Mouse (Mus musculus) intestine, embryonic 15.5 days (tissue): ENCODE measurements around the gene Cfap46. TPM values are rescaled to one million over a fixed set of nuclear protein-coding genes. Genes with fewer than 3 reads are reported as not detected.

Experiments
- ATAC-seq: fragments of 200-750 bp; cut with Nextera tagmentation; 2 replicates; pipeline ENCODE4 v1.8.0; 2017; ENCODE audit warnings: moderate TSS enrichment, moderate library complexity
- H3K27ac ChIP-seq: fragments of 300-500 bp; sonication (generic); 2 replicates; pipeline ENCODE4 v1.5.1; 2015; ENCODE audit warnings: mild to moderate bottlenecking, inconsistent platforms
- H3K27me3 ChIP-seq: fragments of 300-500 bp; sonication (generic); replicated peaks from 2 replicates; pipeline ENCODE4 v1.6.1; 2015; ENCODE audit warnings: inconsistent platforms
- H3K36me3 ChIP-seq: fragments of 300-500 bp; sonication (generic); 2 replicates; pipeline ENCODE4 v1.6.1; 2015; ENCODE audit warnings: inconsistent platforms
- H3K4me1 ChIP-seq: fragments of 300-500 bp; sonication (generic); replicated peaks from 2 replicates; pipeline ENCODE4 v1.6.1; 2015; ENCODE audit warnings: inconsistent platforms
- H3K4me2 ChIP-seq: fragments of 300-500 bp; sonication (generic); replicated peaks from 2 replicates; pipeline ENCODE4 v1.6.1; 2015; ENCODE audit warnings: mild to moderate bottlenecking, inconsistent platforms
- H3K4me3 ChIP-seq: fragments of 300-500 bp; sonication (generic); replicated peaks from 2 replicates; pipeline ENCODE4 v1.5.1; 2015; ENCODE audit warnings: inconsistent platforms
- H3K9ac ChIP-seq: fragments of 300-500 bp; sonication (generic); 2 replicates; pipeline ENCODE4 v1.6.1; 2015; ENCODE audit warnings: inconsistent platforms
- H3K9me3 ChIP-seq: fragments of 300-500 bp; sonication (generic); 2 replicates; pipeline ENCODE4 v1.6.1; 2016; ENCODE audit warnings: inconsistent platforms
- WGBS: fragments of 180-500 bp; shearing (Covaris S2); methylation state at CpG from one replicate; pipeline ENCODE4 v1.1.7; 2015; 5-methylcytosine and 5-hydroxymethylcytosine counted together
- polyA plus RNA-seq: library from polyadenylated mRNA; unstranded; fragments of >200 nt; fragmentation: Nextera tagmentation; extraction: Ambion mirVana; gene quantifications from 2 replicates; pipeline ENCODE4 v1.2.1, GENCODE M21; 2015

Gene Cfap46
- polyA plus RNA-seq, 1 experiment from 2014 or later = 0.31 TPM

GRCm38 (mm10) chr7:139648107-139648824, 35.4 kb downstream of the Cfap46 start:
- peak; percentile 20; the same call in 1 of the 2 replicates for ATAC-seq
- Histone ChIP-seq H3K9ac (no peak overlapping the region), H3K27ac (no peak overlapping the region), H3K4me2 (no peak overlapping the region), H3K36me3 (no peaks in the 10 kb centered on the region), H3K27me3 (no peaks in the 10 kb centered on the region), H3K4me1 (no peaks in the 10 kb centered on the region), H3K9me3 (no peaks in the 10 kb centered on the region), H3K4me3 (no peak overlapping the region)
- WGBS = 42% methylated on average over 10 of the region's 10 CpGs

- Histone ChIP-seq H3K9me3 (no peaks in the 10 kb centered on the region), H3K27ac (no peak overlapping the region), H3K4me2 (no peak overlapping the region), H3K4me1 (no peaks in the 10 kb centered on the region), H3K36me3 (no peaks in the 10 kb centered on the region), H3K4me3 (no peak overlapping the region), H3K9ac (no peak overlapping the region), H3K27me3 (no peaks in the 10 kb centered on the region)
- WGBS = 34% methylated on average over 2 of the region's 2 CpGs
- no peak for ATAC-seq
These were observed 50.2 kb downstream of the Cfap46 start for GRCm38 (mm10) chr7:139633393-139633792.

- no peak overlapping the region for H3K4me3 ChIP-seq
- H3K4me1 ChIP-seq = no peaks in the 10 kb centered on the region
- H3K9ac ChIP-seq = no peak overlapping the region
- ATAC-seq = no peak
- H3K4me2 ChIP-seq = no peak overlapping the region
- H3K36me3 ChIP-seq = no peaks in the 10 kb centered on the region
- no peaks in the 10 kb centered on the region for H3K9me3 ChIP-seq
- no peaks in the 10 kb centered on the region for H3K27me3 ChIP-seq
- WGBS = 81% methylated on average over 9 of the region's 9 CpGs
- H3K27ac ChIP-seq = no peak overlapping the region
These were observed 58.5 kb downstream of the Cfap46 start for GRCm38 (mm10) chr7:139625156-139625555.

DNA sequence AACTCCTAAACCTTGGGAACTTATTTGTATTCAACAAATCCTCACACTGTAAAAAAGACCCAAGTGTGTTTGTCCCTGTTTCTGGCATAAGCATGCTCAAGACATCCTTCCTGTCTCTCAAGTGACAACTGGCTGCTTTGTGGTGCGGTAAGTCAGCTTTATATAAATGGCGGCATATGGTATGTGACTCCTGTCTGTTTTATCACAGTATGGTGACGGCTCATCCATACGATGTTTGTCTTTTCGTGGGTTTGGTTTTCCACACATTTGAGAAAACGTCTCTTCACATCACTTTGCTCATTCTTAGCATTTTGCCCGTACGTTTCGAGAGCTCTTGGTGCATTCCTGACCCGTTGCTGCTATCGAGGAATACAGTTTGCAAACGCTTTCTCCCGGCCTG, 61.0 kb downstream of the Cfap46 start:
- Histone ChIP-seq H3K9me3 (no peaks in the 10 kb centered on the region), H3K4me3 (no peak overlapping the region), H3K36me3 (no peaks in the 10 kb centered on the region), H3K9ac (no peak overlapping the region), H3K4me2 (no peak overlapping the region), H3K27ac (no peak overlapping the region), H3K27me3 (no peaks in the 10 kb centered on the region), H3K4me1 (no peaks in the 10 kb centered on the region)
- WGBS = 83% methylated on average over 13 of the region's 13 CpGs
- no peak for ATAC-seq

- Histone ChIP-seq H3K4me2 (no peak overlapping the region), H3K4me1 (no peaks in the 10 kb centered on the region), H3K9ac (no peak overlapping the region), H3K4me3 (no peak overlapping the region), H3K27ac (no peak overlapping the region), H3K36me3 (no peaks in the 10 kb centered on the region), H3K27me3 (peaks cover 3% of the 10 kb centered on the region; the same call in 1 of the 2 replicates), H3K9me3 (no peaks in the 10 kb centered on the region)
- peak; percentile 62; the same call in 1 of the 2 replicates for ATAC-seq
- WGBS = 57% methylated on average over 12 of the region's 12 CpGs
These were observed 67.5 kb downstream of the Cfap46 start for GRCm38 (mm10) chr7:139615767-139616766.

GRCm38 (mm10) chr7:139610328-139610727, 73.3 kb downstream of the Cfap46 start:
- ATAC-seq = no peak
- H3K9me3 ChIP-seq = no peaks in the 10 kb centered on the region
- no peak overlapping the region for H3K4me3 ChIP-seq
- no peak overlapping the region for H3K27ac ChIP-seq
- H3K9ac ChIP-seq = no peak overlapping the region
- no peaks in the 10 kb centered on the region for H3K4me1 ChIP-seq
- H3K4me2 ChIP-seq = no peak overlapping the region
- WGBS = 67% methylated on average over 2 of the region's 2 CpGs
- H3K36me3 ChIP-seq = no peaks in the 10 kb centered on the region
- no peaks in the 10 kb centered on the region for H3K27me3 ChIP-seq

DNA sequence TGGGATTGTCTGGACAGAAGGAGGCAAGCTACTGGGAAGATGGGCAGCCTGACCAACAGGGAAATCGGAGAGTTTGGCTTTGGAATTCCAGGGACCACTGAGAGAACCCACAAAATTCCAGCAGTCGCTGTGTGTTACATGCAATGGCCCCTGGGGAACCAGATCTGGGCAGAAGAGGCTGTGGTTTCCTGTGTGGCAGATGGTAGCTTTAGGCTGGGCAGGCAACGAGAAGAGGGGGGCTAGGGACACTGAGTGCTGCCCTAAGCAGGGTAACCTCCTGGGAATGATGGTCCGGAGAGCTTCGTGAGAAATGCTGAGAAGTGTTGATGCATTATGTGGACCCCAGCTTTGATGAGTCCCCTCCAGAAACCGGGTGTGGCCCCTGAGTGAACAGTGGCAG, 87.8 kb downstream of the Cfap46 start:
- no peaks in the 10 kb centered on the region for H3K9me3 ChIP-seq
- H3K4me3 ChIP-seq = no peak overlapping the region
- H3K27me3 ChIP-seq = 0 out of 2 replicates have a peak, but pooled peaks cover 5% of the 10 kb centered on the region
- H3K27ac ChIP-seq = no peak overlapping the region
- H3K4me2 ChIP-seq = no peak overlapping the region
- 66% methylated on average over 6 of the region's 6 CpGs for WGBS
- H3K36me3 ChIP-seq = no peaks in the 10 kb centered on the region
- no peak overlapping the region for H3K9ac ChIP-seq
- no peak for ATAC-seq
- no peaks in the 10 kb centered on the region for H3K4me1 ChIP-seq

DNA sequence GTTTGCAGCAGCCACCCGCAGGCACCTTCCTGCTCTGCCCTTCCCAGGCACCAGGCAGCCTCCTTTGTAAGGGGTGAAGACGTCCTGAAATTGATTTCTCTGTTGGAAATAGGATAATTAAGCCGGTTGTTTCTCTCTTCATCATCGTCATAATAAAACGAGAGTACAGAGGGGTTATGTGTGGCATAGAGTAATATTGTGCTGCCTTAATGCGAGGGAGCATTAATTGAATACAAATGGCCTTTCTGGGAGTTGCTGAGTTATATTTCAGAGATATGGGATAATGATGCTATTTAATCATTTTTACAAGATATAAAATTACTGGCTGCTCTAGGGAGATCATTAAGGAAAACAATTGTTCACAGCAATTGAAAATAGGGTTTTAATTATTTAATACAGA, 88.3 kb downstream of the Cfap46 start:
- no peak overlapping the region for H3K4me3 ChIP-seq
- H3K36me3 ChIP-seq = no peaks in the 10 kb centered on the region
- no peak overlapping the region for H3K27ac ChIP-seq
- H3K27me3 ChIP-seq = 0 out of 2 replicates have a peak, but pooled peaks cover 5% of the 10 kb centered on the region
- 70% methylated on average over 6 of the region's 6 CpGs for WGBS
- H3K9me3 ChIP-seq = no peaks in the 10 kb centered on the region
- H3K4me2 ChIP-seq = no peak overlapping the region
- H3K4me1 ChIP-seq = no peaks in the 10 kb centered on the region
- ATAC-seq = no peak
- H3K9ac ChIP-seq = no peak overlapping the region

DNA sequence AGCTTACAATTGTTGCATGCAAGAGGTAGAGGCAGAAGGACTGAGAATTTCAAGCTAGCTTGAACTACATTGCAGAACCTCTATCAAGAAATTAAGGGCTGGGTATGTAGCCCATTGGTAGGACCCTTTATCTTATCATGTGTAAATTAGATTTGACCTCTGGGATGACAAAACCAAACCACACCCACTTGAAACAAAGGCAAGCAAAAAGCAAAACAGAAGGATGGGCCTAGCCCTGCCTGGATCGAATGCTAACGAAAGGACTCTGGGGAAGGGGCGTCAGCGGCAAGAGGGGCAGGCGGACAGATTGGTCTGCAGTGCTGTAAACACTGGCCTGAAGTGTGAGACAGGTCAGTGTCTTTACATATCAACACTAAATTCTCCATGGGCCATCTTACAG, 92.3 kb downstream of the Cfap46 start:
- Histone ChIP-seq H3K4me1 (no peaks in the 10 kb centered on the region), H3K27me3 (peaks cover 27% of the 10 kb centered on the region), H3K4me2 (no peak overlapping the region), H3K27ac (no peak overlapping the region), H3K9me3 (no peaks in the 10 kb centered on the region), H3K4me3 (no peak overlapping the region), H3K9ac (no peak overlapping the region), H3K36me3 (no peaks in the 10 kb centered on the region)
- WGBS = 86% methylated on average over 5 of the region's 5 CpGs
- no peak for ATAC-seq

DNA sequence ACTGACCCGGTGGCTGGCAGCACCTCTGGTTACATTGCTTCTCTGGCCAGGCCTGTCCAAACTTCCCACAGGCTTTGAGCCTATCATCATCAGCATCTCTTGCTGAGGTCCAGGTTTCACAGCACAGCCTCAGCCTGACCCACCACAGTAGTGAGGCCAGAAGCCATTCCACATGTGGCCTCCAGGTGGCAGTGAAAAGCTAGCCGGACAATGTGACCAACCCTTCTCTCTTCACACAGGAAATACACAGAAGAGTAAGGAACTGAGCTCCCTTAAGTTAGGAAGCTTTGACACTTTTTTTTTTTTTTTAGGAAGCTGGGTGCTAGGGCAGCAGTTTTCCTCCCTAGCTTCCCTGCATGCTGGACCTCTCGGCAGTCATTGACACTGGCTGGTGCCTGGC, 93.3 kb downstream of the Cfap46 start:
- H3K27me3 ChIP-seq = peaks cover 37% of the 10 kb centered on the region
- H3K36me3 ChIP-seq = no peaks in the 10 kb centered on the region
- no peak overlapping the region for H3K27ac ChIP-seq
- H3K4me3 ChIP-seq = no peak overlapping the region
- ATAC-seq = peak; percentile 28; the same call in 1 of the 2 replicates
- no peak overlapping the region for H3K4me2 ChIP-seq
- H3K4me1 ChIP-seq = no peaks in the 10 kb centered on the region
- 39% methylated on average over 3 of the region's 3 CpGs for WGBS
- H3K9me3 ChIP-seq = no peaks in the 10 kb centered on the region
- H3K9ac ChIP-seq = no peak overlapping the region

GRCm38 (mm10) chr7:139587919-139588318, 95.7 kb downstream of the Cfap46 start:
- H3K9me3 ChIP-seq = no peaks in the 10 kb centered on the region
- H3K27me3 ChIP-seq = peaks cover 59% of the 10 kb centered on the region
- H3K27ac ChIP-seq = no peak overlapping the region
- H3K9ac ChIP-seq = no peak overlapping the region
- WGBS = 30% methylated on average over 7 of the region's 7 CpGs
- H3K4me3 ChIP-seq = no peak overlapping the region
- no peaks in the 10 kb centered on the region for H3K36me3 ChIP-seq
- peaks cover 6% of the 10 kb centered on the region; the same call in 1 of the 2 replicates for H3K4me1 ChIP-seq
- ATAC-seq = no peak
- no peak overlapping the region for H3K4me2 ChIP-seq

DNA sequence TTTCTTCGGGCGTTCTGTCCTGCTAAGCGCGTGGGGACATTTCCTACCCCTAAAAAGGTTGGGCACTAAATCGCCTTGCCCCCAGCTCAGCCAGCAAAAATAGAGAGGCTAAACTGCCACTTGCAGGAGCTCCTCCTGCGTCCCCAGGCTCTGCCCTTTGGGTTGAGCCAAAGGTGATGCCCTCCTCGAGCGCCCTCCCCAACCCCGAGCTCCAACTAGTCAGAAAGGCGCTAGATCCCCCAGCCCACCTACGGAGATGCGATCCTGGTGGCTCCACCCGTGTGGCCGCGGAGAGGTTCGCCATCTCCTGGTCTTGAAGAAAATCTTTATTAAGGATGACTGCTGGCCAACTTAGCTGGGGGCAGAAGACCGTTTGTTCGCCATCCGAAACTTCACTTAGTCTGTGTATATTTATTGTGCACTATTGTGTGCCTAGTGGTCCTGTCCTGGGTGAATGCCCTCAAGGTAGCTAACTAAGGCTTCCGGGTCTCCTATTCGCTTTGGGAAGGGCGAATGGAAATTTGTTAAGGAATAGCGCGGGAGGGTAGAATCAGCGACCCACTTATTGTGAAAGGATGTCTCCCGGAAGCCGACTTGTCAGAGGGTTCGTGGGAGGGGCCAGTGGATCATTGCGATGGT, 98.3 kb downstream of the Cfap46 start:
- Histone ChIP-seq H3K4me1 (peaks cover 27% of the 10 kb centered on the region), H3K9me3 (no peaks in the 10 kb centered on the region), H3K27ac (no peak overlapping the region), H3K27me3 (peaks cover 85% of the 10 kb centered on the region), H3K9ac (no peak overlapping the region), H3K36me3 (no peaks in the 10 kb centered on the region), H3K4me2 (no peak overlapping the region), H3K4me3 (no peak overlapping the region)
- WGBS = 3% methylated on average over 29 of the region's 29 CpGs
- ATAC-seq = no peak
